Comparison of ENCODE assay signal across 21 mouse cellular contexts in the genomic region with DNA sequence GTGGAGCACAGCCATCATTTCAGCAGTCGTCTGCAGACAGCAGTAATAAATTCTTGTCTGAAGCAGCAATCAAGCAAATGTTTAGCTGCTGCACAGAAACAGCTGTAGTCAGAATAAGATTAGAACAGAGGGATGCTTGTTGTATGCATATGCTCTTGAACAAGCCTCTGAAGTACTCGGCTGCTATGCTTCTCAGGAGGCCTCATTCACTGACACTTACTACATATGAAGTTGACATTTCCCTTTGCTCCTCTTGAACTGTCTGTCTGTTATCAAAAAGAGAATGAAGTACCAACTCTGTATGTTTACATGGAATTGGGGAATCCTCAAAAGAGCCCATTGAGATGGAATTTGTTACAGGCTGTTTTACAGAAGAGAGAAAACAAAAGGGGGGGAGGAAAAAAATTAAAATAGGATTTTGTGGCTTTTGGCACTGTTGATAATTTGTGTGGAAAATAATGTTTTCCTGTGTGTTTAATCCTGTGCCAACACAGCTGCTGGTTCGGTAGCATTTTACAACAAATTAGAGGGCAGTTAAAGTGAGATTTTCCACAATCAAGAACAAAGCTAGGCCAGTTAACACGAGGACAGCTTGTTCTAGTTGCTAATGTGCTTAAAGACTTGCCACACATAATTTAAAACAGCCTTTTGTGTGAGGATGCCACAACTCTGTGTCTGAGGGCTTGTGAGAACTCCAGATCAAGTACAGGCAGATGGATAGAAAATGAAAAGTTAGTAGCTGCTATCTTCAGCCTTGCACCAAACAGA.
DNase-seq lines count a peak whose midpoint lies in the region; ATAC-seq and TF ChIP-seq lines count a peak whose summit lies in the region.
"Had no signal": no experiment of that assay in that cellular context is flagged by ENCODE, and none has a peak within 500 bp of the region (broad histone marks: within the 10 kb centered on the region; RNA-seq: fewer than 3 reads in every experiment).

No protein-coding gene starts in this region.

- H3K4me3 ChIP-seq in midbrain, embryonic 12.5 days: no peak overlapping the region
- no peak overlapping the region for H3K4me3 ChIP-seq in midbrain, embryonic 11.5 days (ENCODE audit: low read depth, low read length)
- H3K4me3 ChIP-seq in forebrain, postnatal 0 days (ENCODE audit: low read depth, low read length): no peak overlapping the region
- H3K4me3 ChIP-seq: embryonic facial prominence, embryonic 15.5 days; hindbrain, embryonic 15.5 days; liver, embryonic 13.5 days; myocyte had no signal

- peak; percentile 48; the same call in 1 of the 2 replicates for ATAC-seq in midbrain, embryonic 12.5 days (ENCODE audit: low FRiP score, low read depth)
- no peak for ATAC-seq in midbrain, embryonic 11.5 days (ENCODE audit: low FRiP score)
- peak; percentile 85 for ATAC-seq in forebrain, postnatal 0 days

- H3K4me1 ChIP-seq in midbrain, embryonic 12.5 days: no peaks in the 10 kb centered on the region
- no peaks in the 10 kb centered on the region for H3K4me1 ChIP-seq in midbrain, embryonic 11.5 days (ENCODE audit: control insufficient read depth, insufficient read depth, low read length)
- H3K4me1 ChIP-seq in forebrain, postnatal 0 days (ENCODE audit: insufficient read depth): no peaks in the 10 kb centered on the region
- H3K4me1 ChIP-seq: embryonic facial prominence, embryonic 15.5 days; liver, embryonic 13.5 days had no signal

- H3K27me3 ChIP-seq in midbrain, embryonic 12.5 days: no peaks in the 10 kb centered on the region
- no peaks in the 10 kb centered on the region for H3K27me3 ChIP-seq in midbrain, embryonic 11.5 days (ENCODE audit: control insufficient read depth, insufficient read depth, low read length)
- no peaks in the 10 kb centered on the region for H3K27me3 ChIP-seq in forebrain, postnatal 0 days (ENCODE audit: insufficient read depth, low read length)
- H3K27me3 ChIP-seq: embryonic facial prominence, embryonic 15.5 days; hindbrain, embryonic 15.5 days; liver, embryonic 13.5 days had no signal

- 28% methylated on average over 4 of the region's 4 CpGs for WGBS in midbrain, embryonic 12.5 days
- 42% methylated on average over 4 of the region's 4 CpGs for WGBS in midbrain, embryonic 11.5 days
- 8% methylated on average over 4 of the region's 4 CpGs for WGBS in forebrain, postnatal 0 days

- no peak for TF ChIP-seq CTCF in forebrain, postnatal 0 days (IDR thresholded peaks at IDR 0.05; ENCODE audit: low read depth)

- H3K9ac ChIP-seq in midbrain, embryonic 12.5 days (replicated peaks): no peak overlapping the region
- H3K9ac ChIP-seq in midbrain, embryonic 11.5 days (ENCODE audit: low read length): no peak overlapping the region
- H3K9ac ChIP-seq in forebrain, postnatal 0 days: no peak overlapping the region
- H3K9ac ChIP-seq: embryonic facial prominence, embryonic 15.5 days; hindbrain, embryonic 15.5 days; liver, embryonic 13.5 days had no signal

- no peak overlapping the region for H3K4me2 ChIP-seq in midbrain, embryonic 12.5 days (replicated peaks)
- H3K4me2 ChIP-seq in midbrain, embryonic 11.5 days: no peak overlapping the region
- no peak overlapping the region for H3K4me2 ChIP-seq in forebrain, postnatal 0 days (ENCODE audit: low read depth)
- H3K4me2 ChIP-seq: embryonic facial prominence, embryonic 15.5 days; heart, embryonic 11.5 days; hindbrain, embryonic 15.5 days; liver, embryonic 13.5 days had no signal

- peak; percentile 23 for DNase-seq in heart, adult 11 months
- no peak for DNase-seq in heart, adult 8-10 months (ENCODE audit: low spot score)
- DNase-seq in midbrain, embryonic 11.5 days (ENCODE audit: low spot score, missing footprints): no peak
- DNase-seq in forebrain, postnatal 0 days: peak; percentile 46
- DNase-seq in telencephalon, adult 2 months (ENCODE audit: low read depth, low spot score): peak; percentile 11
- no peak for DNase-seq in cerebellum, adult 11 months
- DNase-seq: adrenal gland, postnatal 10 days; B cell, adult 2 months; cerebellum, adult 9-10 months; gastrocnemius, postnatal 25 days; heart, postnatal 14 days; kidney, adult 18-20 months; kidney, postnatal 4 days; left cerebral cortex, postnatal 4 days; liver, embryonic 13.5 days; thymus, adult 2 months had no signal

- H3K27ac ChIP-seq in midbrain, embryonic 12.5 days (replicated peaks): no peak overlapping the region
- H3K27ac ChIP-seq in midbrain, embryonic 11.5 days (ENCODE audit: low read depth, low read length): no peak overlapping the region
- H3K27ac ChIP-seq in forebrain, postnatal 0 days (ENCODE audit: low read depth, low read length): no peak overlapping the region
- H3K27ac ChIP-seq: embryonic facial prominence, embryonic 15.5 days; hindbrain, embryonic 15.5 days; liver, embryonic 13.5 days had no signal

- H3K9me3 ChIP-seq in midbrain, embryonic 12.5 days: no peaks in the 10 kb centered on the region
- H3K9me3 ChIP-seq in midbrain, embryonic 11.5 days (ENCODE audit: control insufficient read depth, low read length): no peaks in the 10 kb centered on the region
- H3K9me3 ChIP-seq in forebrain, postnatal 0 days (ENCODE audit: low read length): no peaks in the 10 kb centered on the region
- H3K9me3 ChIP-seq: embryonic facial prominence, embryonic 15.5 days; hindbrain, embryonic 15.5 days; liver, embryonic 13.5 days had no signal

- no peaks in the 10 kb centered on the region for H3K36me3 ChIP-seq in midbrain, embryonic 12.5 days
- H3K36me3 ChIP-seq in midbrain, embryonic 11.5 days (ENCODE audit: control insufficient read depth, insufficient read depth, low read length): no peaks in the 10 kb centered on the region
- no peaks in the 10 kb centered on the region for H3K36me3 ChIP-seq in forebrain, postnatal 0 days (ENCODE audit: insufficient read depth)
- H3K36me3 ChIP-seq: embryonic facial prominence, embryonic 15.5 days; hindbrain, embryonic 15.5 days; liver, embryonic 13.5 days had no signal

Comparison
In these comparisons a context has a peak if more than half of its experiments do, and no peak if none do; other contexts are left out.
1. DNase-seq: peak in heart, adult 11 months (single experiment), forebrain, postnatal 0 days (single experiment) and telencephalon, adult 2 months (single experiment); none in heart, adult 8-10 months (single experiment), midbrain, embryonic 11.5 days (single experiment) and cerebellum, adult 11 months (single experiment).